Mouse (Mus musculus): ENCODE results near the gene Gm20708. TPM values are rescaled to one million over a fixed set of nuclear protein-coding genes. Genes with fewer than 3 reads are reported as not detected.
"Not testable (repeated sequence)": the region's sequence is repeated elsewhere in the genome, so short reads cannot be mapped to it uniquely, and the experiment has no call there.

Gene Gm20708
- polyA plus RNA-seq, 1 experiment = not detected

- Histone ChIP-seq H3K4me1 (ENCODE audit: control insufficient read depth, insufficient read depth, low read length) (no peaks in the 10 kb centered on the region), H3K4me3 (ENCODE audit: insufficient read depth, low read depth, low read length) (no peak overlapping the region), H3K27ac (ENCODE audit: insufficient read depth, low read depth, low read length) (no peak overlapping the region)
- WGBS = 89% methylated on average over 2 of the region's 2 CpGs
- TF ChIP-seq CTCF (IDR thresholded peaks at IDR 0.05; ENCODE audit: insufficient read depth, low read depth, low read length) (no peak), POLR2A (IDR thresholded peaks at IDR 0.05; ENCODE audit: insufficient read depth, low read depth, low read length) (no peak)
Measured at GRCm38 (mm10) chr11:117798160-117798541, 11.3 kb upstream of the Gm20708 start.

DNA sequence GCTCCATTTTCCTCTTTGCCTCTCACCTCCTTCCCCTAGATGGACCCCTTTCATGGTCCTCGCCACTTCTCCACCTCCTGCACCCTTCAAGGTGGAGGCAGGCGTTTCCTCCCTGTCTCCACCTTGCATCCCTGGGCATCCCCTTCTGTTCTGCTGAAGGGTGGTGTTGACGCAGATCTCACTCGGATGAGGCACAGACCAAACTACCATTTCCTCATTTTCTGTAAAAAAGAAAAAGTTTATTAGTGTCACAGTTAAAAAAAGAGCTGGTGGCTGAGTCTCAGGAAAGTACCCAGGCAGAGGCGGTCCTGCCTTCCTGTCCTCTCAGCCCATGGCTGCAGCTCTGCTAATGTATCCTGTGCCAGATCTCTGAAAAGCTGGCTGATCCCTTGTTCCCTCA, 10.3 kb upstream of the Gm20708 start:
- Histone ChIP-seq H3K4me3 (ENCODE audit: insufficient read depth, low read depth, low read length) (no peak overlapping the region), H3K4me1 (ENCODE audit: control insufficient read depth, insufficient read depth, low read length) (no peaks in the 10 kb centered on the region), H3K27ac (ENCODE audit: insufficient read depth, low read depth, low read length) (no peak overlapping the region)
- no peak for TF ChIP-seq CTCF (IDR thresholded peaks at IDR 0.05; ENCODE audit: insufficient read depth, low read depth, low read length)
- WGBS = 61% methylated on average over 5 of the region's 5 CpGs

GRCm38 (mm10) chr11:117800038-117800437, 9.4 kb upstream of the Gm20708 start:
- H3K4me1 ChIP-seq (ENCODE audit: control insufficient read depth, insufficient read depth, low read length) = no peaks in the 10 kb centered on the region
- 86% methylated on average over 7 of the region's 7 CpGs for WGBS
- H3K4me3 ChIP-seq (ENCODE audit: insufficient read depth, low read depth, low read length) = no peak overlapping the region
- H3K27ac ChIP-seq (ENCODE audit: insufficient read depth, low read depth, low read length) = no peak overlapping the region
- TF ChIP-seq CTCF (IDR thresholded peaks at IDR 0.05; ENCODE audit: insufficient read depth, low read depth, low read length) = no peak

DNA sequence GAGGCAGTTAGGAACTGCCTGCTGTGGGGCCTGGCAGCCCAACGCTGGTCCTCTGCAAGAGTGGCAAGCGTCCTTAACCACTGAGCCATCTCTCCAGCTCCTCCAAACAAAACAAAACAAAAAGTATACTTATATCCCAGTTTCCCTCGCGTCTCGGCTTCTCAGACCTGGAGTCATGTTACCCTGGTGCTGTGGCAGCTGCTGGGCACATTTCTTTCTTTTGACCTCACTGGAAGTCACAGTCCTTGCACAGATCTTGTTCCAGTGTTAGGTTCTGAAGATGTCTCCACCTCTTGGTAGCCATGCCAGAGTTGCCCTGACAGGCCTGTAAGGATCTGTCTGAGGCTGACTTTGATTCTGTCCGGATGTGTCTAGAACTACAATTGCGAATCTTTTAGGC, 7.8 kb upstream of the Gm20708 start:
- Histone ChIP-seq H3K4me1 (ENCODE audit: control insufficient read depth, insufficient read depth, low read length) (no peaks in the 10 kb centered on the region), H3K27ac (ENCODE audit: insufficient read depth, low read depth, low read length) (no peak overlapping the region), H3K4me3 (ENCODE audit: insufficient read depth, low read depth, low read length) (no peak overlapping the region)
- WGBS = 92% methylated on average over 7 of the region's 7 CpGs
- TF ChIP-seq POLR2A (IDR thresholded peaks at IDR 0.05; ENCODE audit: insufficient read depth, low read depth, low read length) = no peak
- TF ChIP-seq CTCF (IDR thresholded peaks at IDR 0.05; ENCODE audit: insufficient read depth, low read depth, low read length) = no peak

DNA sequence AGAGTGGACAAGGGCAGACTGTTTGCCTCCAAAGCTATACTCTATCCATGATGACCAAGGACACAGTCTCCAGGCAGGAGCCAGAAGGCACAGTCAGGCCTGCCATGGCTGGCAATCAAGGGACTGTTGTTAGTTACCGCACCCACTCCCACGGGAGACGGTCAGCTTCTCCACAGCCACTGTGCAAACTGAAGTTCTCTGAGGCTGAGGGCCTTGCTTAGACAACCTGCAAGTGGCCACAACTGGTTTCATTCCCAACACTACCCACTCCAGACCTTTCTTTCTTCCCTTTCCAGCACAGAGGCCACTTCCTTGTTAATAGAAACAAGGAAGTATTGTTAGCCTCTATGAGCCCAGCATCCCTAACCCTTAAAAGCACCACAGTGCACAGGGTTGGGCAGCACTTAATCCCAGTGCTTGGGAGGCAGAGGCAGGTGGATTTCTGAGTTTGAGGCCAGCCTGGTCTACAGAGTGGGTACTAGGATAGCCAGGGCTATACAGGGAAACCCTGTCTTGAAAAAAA, 6.2 kb upstream of the Gm20708 start:
- Histone ChIP-seq H3K27ac (ENCODE audit: insufficient read depth, low read depth, low read length) (no peak overlapping the region), H3K4me3 (ENCODE audit: insufficient read depth, low read depth, low read length) (no peak overlapping the region), H3K4me1 (ENCODE audit: control insufficient read depth, insufficient read depth, low read length) (no peaks in the 10 kb centered on the region)
- TF ChIP-seq CTCF (IDR thresholded peaks at IDR 0.05; ENCODE audit: insufficient read depth, low read depth, low read length) (no peak), POLR2A (IDR thresholded peaks at IDR 0.05; ENCODE audit: insufficient read depth, low read depth, low read length) (no peak)
- WGBS = 88% methylated on average over 3 of the region's 3 CpGs

GRCm38 (mm10) chr11:117806781-117807180, 2.7 kb upstream of the Gm20708 start:
- H3K4me3 ChIP-seq (ENCODE audit: insufficient read depth, low read depth, low read length) = no peak overlapping the region
- WGBS = 94% methylated on average over 6 of the region's 6 CpGs
- H3K4me1 ChIP-seq (ENCODE audit: control insufficient read depth, insufficient read depth, low read length) = peaks cover 16% of the 10 kb centered on the region
- no peak overlapping the region for H3K27ac ChIP-seq (ENCODE audit: insufficient read depth, low read depth, low read length)
- no peak for TF ChIP-seq POLR2A (IDR thresholded peaks at IDR 0.05; ENCODE audit: insufficient read depth, low read depth, low read length)
- TF ChIP-seq CTCF (IDR thresholded peaks at IDR 0.05; ENCODE audit: insufficient read depth, low read depth, low read length) = no peak

- 1% methylated on average over 21 of the region's 21 CpGs for WGBS
- Histone ChIP-seq H3K27ac (ENCODE audit: insufficient read depth, low read depth, low read length) (no peak overlapping the region), H3K4me3 (ENCODE audit: insufficient read depth, low read depth, low read length) (peak overlapping the region; percentile 55), H3K4me1 (ENCODE audit: control insufficient read depth, insufficient read depth, low read length) (peaks cover 16% of the 10 kb centered on the region)
- no peak for TF ChIP-seq POLR2A (IDR thresholded peaks at IDR 0.05; ENCODE audit: insufficient read depth, low read depth, low read length)
- no peak for TF ChIP-seq CTCF (IDR thresholded peaks at IDR 0.05; ENCODE audit: insufficient read depth, low read depth, low read length)
Measured at GRCm38 (mm10) chr11:117810401-117811046, 1.1 kb downstream of the Gm20708 start.

DNA sequence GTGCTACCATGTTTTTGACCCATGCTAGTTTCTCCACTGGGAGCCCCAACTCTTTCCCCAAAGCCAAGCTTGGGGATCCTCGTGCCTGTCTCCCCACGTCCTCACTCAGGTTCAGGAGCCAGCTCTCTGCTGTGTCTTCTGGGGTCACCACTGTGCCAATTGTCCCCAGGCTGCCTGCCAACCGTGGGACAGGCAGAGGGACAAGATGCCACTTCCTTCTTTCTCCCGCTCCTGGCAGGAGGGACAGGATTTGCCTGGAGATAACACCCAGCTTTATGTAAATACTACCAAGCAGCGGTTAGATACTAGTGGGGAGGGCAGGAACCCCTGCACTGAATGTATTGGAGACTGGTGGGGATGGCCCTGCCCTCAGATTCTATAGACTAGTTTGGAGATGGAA, 4.4 kb downstream of the Gm20708 start:
- Histone ChIP-seq H3K27ac (ENCODE audit: insufficient read depth, low read depth, low read length) (no peak overlapping the region), H3K4me1 (ENCODE audit: control insufficient read depth, insufficient read depth, low read length) (peaks cover 16% of the 10 kb centered on the region), H3K4me3 (ENCODE audit: insufficient read depth, low read depth, low read length) (no peak overlapping the region)
- WGBS = 76% methylated on average over 5 of the region's 5 CpGs
- TF ChIP-seq POLR2A (IDR thresholded peaks at IDR 0.05; ENCODE audit: insufficient read depth, low read depth, low read length) = no peak
- TF ChIP-seq CTCF (IDR thresholded peaks at IDR 0.05; ENCODE audit: insufficient read depth, low read depth, low read length) = no peak

DNA sequence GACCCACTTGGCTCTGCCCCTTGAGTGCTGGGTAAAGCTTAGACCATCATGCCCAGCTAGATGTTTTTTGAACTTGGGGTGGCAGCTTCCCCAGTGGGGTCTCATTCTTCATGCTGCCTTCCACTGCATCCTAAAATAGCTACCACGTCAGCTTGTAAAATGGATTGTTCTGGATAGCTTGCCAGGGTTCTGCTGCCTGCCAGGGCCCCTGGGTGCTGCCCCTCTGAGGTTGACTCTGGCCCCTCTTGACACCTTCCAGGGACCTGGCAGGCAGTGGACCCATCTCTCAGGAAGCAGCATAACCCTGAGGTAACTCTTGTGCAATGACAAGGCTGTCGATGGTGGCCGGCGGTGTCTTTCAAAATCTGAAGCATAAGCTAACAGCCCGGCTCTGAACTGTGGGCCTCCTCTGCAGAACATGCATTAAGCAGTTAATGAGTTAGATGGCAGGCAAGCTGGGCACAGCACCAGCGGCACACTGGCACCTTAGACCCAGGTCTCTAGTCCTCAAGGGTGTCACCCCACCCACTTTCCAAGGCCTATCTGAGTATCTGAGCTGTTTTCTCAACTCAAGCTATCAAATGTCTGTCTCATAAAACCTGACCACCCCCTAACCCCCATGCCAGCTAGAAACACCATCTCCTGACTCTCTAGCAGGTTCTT, 5.4 kb downstream of the Gm20708 start:
- WGBS = 93% methylated on average over 6 of the region's 6 CpGs
- H3K4me1 ChIP-seq (ENCODE audit: control insufficient read depth, insufficient read depth, low read length) = peaks cover 14% of the 10 kb centered on the region
- TF ChIP-seq CTCF (IDR thresholded peaks at IDR 0.05; ENCODE audit: insufficient read depth, low read depth, low read length) = no peak
- TF ChIP-seq POLR2A (IDR thresholded peaks at IDR 0.05; ENCODE audit: insufficient read depth, low read depth, low read length) = no peak
- H3K4me3 ChIP-seq (ENCODE audit: insufficient read depth, low read depth, low read length) = no peak overlapping the region
- no peak overlapping the region for H3K27ac ChIP-seq (ENCODE audit: insufficient read depth, low read depth, low read length)

DNA sequence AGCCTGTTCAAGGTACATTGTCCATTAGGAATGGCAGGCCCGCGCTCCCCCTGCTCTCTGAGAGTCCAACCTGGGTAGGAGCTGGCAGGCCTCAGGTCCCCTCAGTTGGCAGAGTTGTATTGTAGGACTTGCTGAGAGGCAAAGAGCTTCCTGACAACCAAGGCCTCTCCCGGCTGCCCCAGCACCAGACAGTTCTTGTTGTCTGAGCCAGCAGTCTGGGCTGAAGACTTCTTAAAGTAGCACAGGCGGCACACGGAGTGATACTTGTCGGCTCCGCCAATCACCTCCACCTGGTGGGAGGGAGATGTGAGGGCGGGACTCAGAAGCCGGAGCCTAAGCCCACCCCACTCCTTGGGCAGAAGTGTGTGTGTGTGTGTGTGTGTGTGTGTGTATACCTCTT, 6.4 kb downstream of the Gm20708 start:
- not testable (repeated sequence) for H3K4me1 ChIP-seq (ENCODE audit: control insufficient read depth, insufficient read depth, low read length); H3K27ac ChIP-seq (ENCODE audit: insufficient read depth, low read depth, low read length); H3K4me3 ChIP-seq (ENCODE audit: insufficient read depth, low read depth, low read length)
- WGBS = 89% methylated on average over 9 of the region's 9 CpGs
